Mouse (Mus musculus): ENCODE data around the gene BC049762.

BC049762 gene

GRCm38 (mm10) chr11:51262342-51263285 lies at the start of gene BC049762:
TSS of gene BC049762 (minus strand) at chr11:51263046.
- DNase-seq (ENCODE audit: extremely low spot score), result peak; percentile 98

GRCm38 (mm10) chr11:51311846-51312245 lies 49.0 kb upstream of the BC049762 start:
- DNase-seq (ENCODE audit: extremely low spot score), result no peak

DNA sequence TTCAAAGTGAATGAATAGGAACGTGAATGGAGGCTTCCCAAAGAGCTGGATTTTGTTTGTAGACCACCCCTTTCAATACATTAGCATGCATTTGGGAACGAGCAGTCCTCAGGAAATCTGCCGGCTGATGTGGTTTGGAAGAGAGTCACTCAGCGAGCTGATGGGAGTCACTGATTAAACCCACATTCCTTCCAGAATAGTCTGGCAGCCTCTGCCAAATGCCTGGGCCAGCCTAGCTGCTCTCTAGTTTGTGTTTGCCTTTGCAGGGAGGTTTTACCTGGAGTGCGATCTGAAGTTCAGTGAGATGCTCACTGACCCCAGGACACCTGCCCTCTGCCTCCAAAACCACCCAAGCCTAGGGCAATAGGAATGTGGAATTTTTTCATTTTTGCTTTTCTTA lies 45.5 kb upstream of the BC049762 start:
- no peak for DNase-seq (ENCODE audit: extremely low spot score)

- DNase-seq (ENCODE audit: extremely low spot score), result peak; percentile 27
Observed at GRCm38 (mm10) chr11:51303981-51304553, 41.2 kb upstream of the BC049762 start.

- no peak for DNase-seq (ENCODE audit: extremely low spot score)
Observed at GRCm38 (mm10) chr11:51302396-51302795, 39.5 kb upstream of the BC049762 start.

DNA sequence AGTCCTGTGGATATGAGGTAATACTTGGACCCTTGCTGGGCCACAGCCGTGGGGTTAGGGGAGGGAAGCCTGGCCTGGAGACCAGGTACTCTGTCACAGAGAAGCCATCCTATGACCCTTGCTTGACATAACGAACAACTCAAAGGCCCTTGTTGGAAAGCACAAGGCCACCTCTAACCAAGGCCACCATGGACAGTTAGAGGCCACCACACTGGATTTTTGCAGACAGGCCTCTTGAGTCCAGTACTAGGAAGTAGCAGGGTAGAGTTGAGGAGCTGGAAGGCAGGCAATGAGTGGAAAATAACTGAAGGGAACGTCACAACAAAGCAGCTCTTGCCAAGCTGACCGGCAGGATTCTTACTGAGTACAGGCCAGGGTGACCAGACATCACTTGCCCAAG lies 35.8 kb upstream of the BC049762 start:
- DNase-seq (ENCODE audit: extremely low spot score), result no peak

DNA sequence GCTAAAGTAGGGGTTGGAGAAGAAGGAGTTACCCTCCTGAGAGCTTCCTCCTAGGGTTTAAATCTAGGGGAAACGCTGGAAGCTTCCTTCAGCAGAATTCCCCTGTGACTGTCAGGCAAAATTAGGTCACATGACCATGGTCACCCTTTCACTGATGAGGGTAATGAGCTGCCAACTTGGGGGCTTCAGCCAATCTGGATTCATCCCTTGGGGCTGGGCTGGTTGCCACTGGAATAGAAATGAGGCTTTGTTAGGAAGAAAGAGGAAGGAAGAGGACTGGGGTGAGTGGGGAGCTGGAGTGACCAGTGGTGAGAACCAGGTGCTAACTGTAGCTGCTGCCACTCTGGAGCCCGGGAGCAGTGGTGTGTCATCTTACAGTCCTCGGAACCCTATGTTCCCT lies 32.9 kb upstream of the BC049762 start:
- DNase-seq (ENCODE audit: extremely low spot score), result no peak

DNA sequence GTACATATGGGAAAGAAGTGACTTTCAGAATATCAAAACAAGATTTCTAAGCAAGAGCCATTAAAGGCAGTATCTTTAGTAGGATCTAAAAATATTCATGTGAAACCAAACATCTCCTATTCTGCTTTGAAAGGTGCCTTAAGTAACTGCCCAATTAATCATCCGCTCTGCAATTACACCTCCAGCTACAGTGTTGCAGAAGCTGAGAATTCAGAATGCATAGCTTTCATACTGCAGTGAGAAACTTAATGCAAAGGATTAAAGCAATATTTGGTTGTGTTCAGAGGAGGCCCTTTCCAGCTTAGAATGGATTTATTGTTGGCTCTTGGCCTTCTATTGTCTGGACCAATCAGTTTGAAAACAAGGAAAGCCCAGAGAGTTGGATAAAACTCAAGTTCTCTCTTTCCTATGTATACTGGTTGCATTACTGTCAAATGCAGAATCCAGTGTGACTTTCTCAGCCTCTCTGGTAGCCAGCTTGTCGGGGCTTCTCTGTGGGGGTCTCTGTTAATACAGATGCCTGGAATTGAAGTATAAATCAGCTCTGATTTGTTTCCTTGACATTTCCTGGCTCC lies 31.2 kb upstream of the BC049762 start:
- DNase-seq (ENCODE audit: extremely low spot score), result no peak

- peak; percentile 81 for DNase-seq (ENCODE audit: extremely low spot score)
Observed at GRCm38 (mm10) chr11:51290066-51290955, 27.5 kb upstream of the BC049762 start.

DNA sequence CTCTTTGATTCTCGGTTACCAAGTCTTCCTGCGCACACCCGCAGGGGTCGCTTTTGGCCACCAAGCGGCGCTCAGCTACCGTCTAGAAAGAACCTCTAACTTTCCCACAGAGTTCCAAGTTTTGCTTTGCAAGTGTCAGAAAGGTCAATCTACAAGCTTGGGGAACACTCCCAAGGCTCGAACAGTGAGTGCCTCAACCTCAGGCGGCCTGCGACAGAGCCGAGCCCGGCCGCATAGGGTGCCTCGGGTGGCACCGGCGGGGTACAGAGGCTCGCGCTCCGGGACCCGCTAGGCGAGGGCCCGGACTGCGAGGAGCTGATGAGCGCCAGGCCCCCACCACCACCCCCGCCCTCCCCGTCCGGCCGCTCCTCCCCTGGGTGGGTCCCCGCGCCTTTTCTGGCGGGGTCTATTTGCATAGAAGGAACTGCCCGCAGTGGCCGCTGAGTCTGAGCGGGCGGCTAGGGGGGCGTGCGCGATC lies 26.8 kb upstream of the BC049762 start, which contains the start of gene Col23a1:
Col23a1 (plus strand) TSS at position 357 of the 478 bp plus-strand sequence.
- DNase-seq (ENCODE audit: extremely low spot score), result peak; percentile 89

DNA sequence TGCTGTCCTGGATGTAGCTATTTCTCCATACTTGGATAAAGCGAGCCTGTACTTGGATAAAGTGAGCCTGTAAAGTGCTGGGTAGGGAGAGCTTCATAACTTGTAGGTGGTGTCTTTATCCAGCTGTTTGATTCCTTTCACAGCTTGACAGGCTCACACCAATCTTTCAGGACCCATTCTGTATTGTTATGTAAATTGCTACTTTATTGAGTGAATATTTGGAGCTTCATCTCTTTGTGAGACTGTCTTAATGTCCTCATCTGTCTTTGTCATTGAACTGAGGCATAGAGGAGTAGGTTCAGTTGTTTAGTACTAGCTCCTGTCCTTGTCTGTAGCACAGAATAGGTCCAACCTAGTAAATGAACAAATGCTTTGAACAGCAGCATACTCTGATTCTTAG lies 11.6 kb upstream of the BC049762 start:
- no peak for DNase-seq (ENCODE audit: extremely low spot score)

GRCm38 (mm10) chr11:51265326-51265725 lies 2.5 kb upstream of the BC049762 start:
- peak; percentile 25 for DNase-seq (ENCODE audit: extremely low spot score)

- peak; percentile 19 for DNase-seq (ENCODE audit: extremely low spot score)
Observed at GRCm38 (mm10) chr11:51264352-51264751, 1.5 kb upstream of the BC049762 start.

GRCm38 (mm10) chr11:51263286-51263831 lies 513 bp upstream of the BC049762 start:
- no peak for DNase-seq (ENCODE audit: extremely low spot score)

GRCm38 (mm10) chr11:51261680-51262219 lies 1.1 kb downstream of the BC049762 start, which contains the start of gene Clk4:
TSS of gene Clk4 (plus strand) at chr11:51261730.
- no peak for DNase-seq (ENCODE audit: extremely low spot score)

DNA sequence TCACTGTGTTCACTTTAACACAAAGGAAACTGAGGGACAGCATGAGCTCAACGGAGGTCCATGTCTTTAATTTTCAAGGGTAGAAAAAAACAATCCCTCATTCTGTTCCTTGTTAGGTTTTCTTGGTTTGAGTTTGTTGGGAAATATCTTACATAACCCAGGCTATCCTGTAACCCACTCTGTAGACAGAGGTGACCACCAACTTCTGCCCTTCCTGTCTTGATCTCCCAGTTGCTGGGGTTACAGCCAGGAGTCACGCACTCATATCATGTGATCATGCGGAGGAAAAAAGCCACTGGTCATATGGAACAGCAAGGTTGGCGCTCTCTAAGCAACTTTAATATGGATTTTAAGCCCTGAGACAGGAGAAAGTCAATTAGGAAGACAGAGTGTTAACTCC lies 5.8 kb downstream of the BC049762 start:
- DNase-seq (ENCODE audit: extremely low spot score), result no peak

DNA sequence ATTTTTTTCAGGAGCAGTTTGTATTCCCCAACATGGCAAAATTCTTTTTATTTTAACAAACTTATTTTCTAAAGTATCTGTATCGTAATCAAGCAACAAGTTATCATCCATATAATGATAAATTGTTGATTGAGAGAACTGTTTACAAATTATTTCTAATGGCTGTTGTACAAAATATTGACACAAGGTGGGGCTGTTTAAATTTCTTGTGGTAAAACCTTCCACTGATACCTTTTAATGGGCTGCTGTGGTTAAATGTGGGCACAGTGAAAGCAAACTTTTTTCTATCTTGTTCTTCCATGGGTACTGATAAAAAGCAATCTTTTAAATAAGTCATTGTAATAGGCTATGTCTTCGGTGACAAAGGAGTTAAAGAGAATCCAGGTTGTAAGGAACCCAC lies 19.9 kb downstream of the BC049762 start:
- DNase-seq (ENCODE audit: extremely low spot score), result no peak

GRCm38 (mm10) chr11:51234626-51235025 lies 28.2 kb downstream of the BC049762 start:
- DNase-seq (ENCODE audit: extremely low spot score), result no peak

DNA sequence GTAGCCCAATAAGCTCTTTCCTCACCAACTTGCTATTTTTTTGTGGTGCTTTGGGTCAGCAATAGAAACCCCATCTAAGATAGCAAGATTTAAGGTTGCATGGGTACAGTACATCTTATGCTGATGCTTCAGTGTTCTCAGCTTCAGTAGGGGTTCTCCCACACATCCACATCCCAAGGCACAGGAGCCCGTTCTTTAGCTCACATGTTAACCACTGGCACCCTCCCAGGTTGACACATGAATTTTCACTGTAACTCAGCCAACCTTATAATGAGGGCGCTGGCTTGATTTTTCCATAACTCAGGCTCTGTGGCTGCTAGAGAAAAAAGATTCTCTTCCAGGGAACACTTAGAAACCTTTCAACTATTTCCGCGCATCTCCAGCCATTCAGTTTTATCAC lies 35.7 kb downstream of the BC049762 start:
- no peak for DNase-seq (ENCODE audit: extremely low spot score)

- DNase-seq (ENCODE audit: extremely low spot score), result no peak
Observed at GRCm38 (mm10) chr11:51220308-51220707, 42.5 kb downstream of the BC049762 start, which contains the start of gene Gm12569. TSS of gene Gm12569 (plus strand) at chr11:51220473.

Measured in embryo, embryonic 9.5 days (tissue).